ENCODE assay signal across 8 mouse cellular contexts in genomic region chr11:88048961-88049670, GRCm38 (mm10). TPM values are rescaled to one million over a fixed set of nuclear protein-coding genes. Genes with fewer than 3 reads are reported as not detected.
DNase-seq lines count a peak whose midpoint lies in the region; ATAC-seq and TF ChIP-seq lines count a peak whose summit lies in the region.

No protein-coding gene starts in this region.

- no peak for ATAC-seq in kidney, embryonic 15.5 days (replicated peaks; ENCODE audit: low FRiP score)
- no peak for ATAC-seq in forebrain, embryonic 16.5 days
- no peak for ATAC-seq in liver, embryonic 16.5 days (ENCODE audit: low read depth)
- ATAC-seq in inflammation-experienced regulatory T-cells, adult 6 months: no peak

- no peak overlapping the region for H3K27ac ChIP-seq in kidney, embryonic 15.5 days
- H3K27ac ChIP-seq in MEL (ENCODE audit: control insufficient read depth, low read depth, low read length): peak overlapping the region; percentile 91
- H3K27ac ChIP-seq in forebrain, embryonic 16.5 days (ENCODE audit: low read length): no peak overlapping the region
- H3K27ac ChIP-seq in liver, embryonic 16.5 days (ENCODE audit: low read length): peak overlapping the region; percentile 99

- TF ChIP-seq CTCF in MEL (IDR thresholded peaks at IDR 0.05 in 2 of 3, conservative IDR thresholded peaks at IDR 0.05 in 1 of 3; ENCODE audit: control insufficient read depth in 1 of 3, insufficient read depth in 1 of 3, low read depth in 2 of 3, low read length in 3 of 3, poor library complexity in 1 of 3, severe bottlenecking in 1 of 3): no peak

- H3K9ac ChIP-seq in kidney, embryonic 15.5 days: peak overlapping the region; percentile 100
- H3K9ac ChIP-seq in MEL (ENCODE audit: control insufficient read depth, low read depth, low read length, poor library complexity, severe bottlenecking): peak overlapping the region; percentile 97
- H3K9ac ChIP-seq in forebrain, embryonic 16.5 days (replicated peaks; ENCODE audit: low read depth, low read length): peak overlapping the region; percentile 91; the same call in 1 of the 2 replicates
- peak overlapping the region; percentile 100 for H3K9ac ChIP-seq in liver, embryonic 16.5 days (ENCODE audit: low read depth, low read length)

- TF ChIP-seq POLR2A in MEL (IDR thresholded peaks at IDR 0.05; ENCODE audit: control insufficient read depth in 1 of 2, insufficient read depth in 1 of 2, low read depth in 1 of 2, low read length in 2 of 2, poor library complexity in 1 of 2): peak in 1 of 2 experiments; percentile 44; a peak in 2 of 4 replicates

- peak overlapping the region; percentile 99 for H3K4me3 ChIP-seq in kidney, embryonic 15.5 days (replicated peaks)
- peak overlapping the region; percentile 76 to 84 for H3K4me3 ChIP-seq in MEL (ENCODE audit: control insufficient read depth in 1 of 2, insufficient read depth in 1 of 2, low read depth in 2 of 2, low read length in 2 of 2)
- peak overlapping the region; percentile 98 for H3K4me3 ChIP-seq in forebrain, embryonic 16.5 days (replicated peaks; ENCODE audit: low read length)
- H3K4me3 ChIP-seq in liver, embryonic 16.5 days (ENCODE audit: low read depth, low read length): peak overlapping the region; percentile 100

- peak overlapping the region; percentile 63 for H3K4me2 ChIP-seq in kidney, embryonic 15.5 days
- H3K4me2 ChIP-seq in forebrain, embryonic 16.5 days (ENCODE audit: low read length): peak overlapping the region; percentile 80
- H3K4me2 ChIP-seq in liver, embryonic 16.5 days (ENCODE audit: low read depth, low read length): peak overlapping the region; percentile 73

- no peak for TF ChIP-seq RAD21 in MEL (IDR thresholded peaks at IDR 0.05; ENCODE audit: low read depth, low read length)

- no peaks in the 10 kb centered on the region for H3K9me3 ChIP-seq in kidney, embryonic 15.5 days (replicated peaks)
- H3K9me3 ChIP-seq in MEL (replicated peaks; ENCODE audit: insufficient read depth, low read length): no peaks in the 10 kb centered on the region
- no peaks in the 10 kb centered on the region for H3K9me3 ChIP-seq in forebrain, embryonic 16.5 days (ENCODE audit: control insufficient read depth, low read length)
- H3K9me3 ChIP-seq in liver, embryonic 16.5 days (replicated peaks; ENCODE audit: control insufficient read depth, low read length): no peaks in the 10 kb centered on the region

- 20% methylated on average over 26 of the region's 26 CpGs for WGBS in kidney, embryonic 15.5 days
- 20% methylated on average over 26 of the region's 26 CpGs for WGBS in forebrain, embryonic 16.5 days
- 11% methylated on average over 26 of the region's 26 CpGs for WGBS in liver, embryonic 16.5 days (ENCODE audit: insufficient replicate concordance)

- peaks cover 33% of the 10 kb centered on the region for H3K79me2 ChIP-seq in MEL (ENCODE audit: control insufficient read depth, insufficient read depth, low read length, poor library complexity)

- H3K27me3 ChIP-seq in kidney, embryonic 15.5 days: no peaks in the 10 kb centered on the region
- no peaks in the 10 kb centered on the region for H3K27me3 ChIP-seq in MEL (ENCODE audit: control insufficient read depth in 1 of 2, insufficient read depth in 2 of 2, low read length in 2 of 2)
- H3K27me3 ChIP-seq in forebrain, embryonic 16.5 days (replicated peaks; ENCODE audit: control insufficient read depth, insufficient read depth, low read length): no peaks in the 10 kb centered on the region
- no peaks in the 10 kb centered on the region for H3K27me3 ChIP-seq in liver, embryonic 16.5 days (ENCODE audit: control insufficient read depth, insufficient read depth, low read depth, low read length)

- peaks cover 36% of the 10 kb centered on the region for H3K4me1 ChIP-seq in kidney, embryonic 15.5 days
- H3K4me1 ChIP-seq in MEL (ENCODE audit: control insufficient read depth in 1 of 2, insufficient read depth in 2 of 2, low read length in 2 of 2): peaks cover 5 to 16% of the 10 kb centered on the region in 2 experiments
- peaks cover 28% of the 10 kb centered on the region for H3K4me1 ChIP-seq in forebrain, embryonic 16.5 days (replicated peaks; ENCODE audit: control insufficient read depth, insufficient read depth, low read length)
- peaks cover 24% of the 10 kb centered on the region for H3K4me1 ChIP-seq in liver, embryonic 16.5 days (ENCODE audit: control insufficient read depth, low read depth, low read length)

- TF ChIP-seq EP300 in MEL (IDR thresholded peaks at IDR 0.05; ENCODE audit: low read depth in 1 of 2, low read length in 2 of 2): no peak

- DNase-seq in kidney, postnatal 36 days: no peak
- DNase-seq in MEL (ENCODE audit: low read depth, low spot score): peak; percentile 81
- DNase-seq in urinary bladder, postnatal 4 days (ENCODE audit: low spot score in 2 of 2): no peak
- DNase-seq in embryo, embryonic 10.5 days (ENCODE audit: low spot score): no peak

- H3K36me3 ChIP-seq in kidney, embryonic 15.5 days: peaks cover 38% of the 10 kb centered on the region
- peaks cover 34 to 39% of the 10 kb centered on the region in 2 experiments for H3K36me3 ChIP-seq in MEL (ENCODE audit: control insufficient read depth in 1 of 2, insufficient read depth in 2 of 2, low read length in 2 of 2)
- peaks cover 10% of the 10 kb centered on the region for H3K36me3 ChIP-seq in forebrain, embryonic 16.5 days (ENCODE audit: control insufficient read depth, insufficient read depth)
- H3K36me3 ChIP-seq in liver, embryonic 16.5 days (ENCODE audit: control insufficient read depth, insufficient read depth): peaks cover 27% of the 10 kb centered on the region

TF ChIP-seq in MEL, 35 proteins besides CTCF, POLR2A, EP300 and RAD21:
- no peak for TF ChIP-seq NRF1 (IDR thresholded peaks at IDR 0.05; ENCODE audit: insufficient read depth, low read depth, low read length, poor library complexity, severe bottlenecking)
- peak; percentile 93 for TF ChIP-seq SIN3A (IDR thresholded peaks at IDR 0.05; ENCODE audit: low read length)
- peak; percentile 85 for TF ChIP-seq MAX (IDR thresholded peaks at IDR 0.05; ENCODE audit: low read length)
- TF ChIP-seq MXI1 (IDR thresholded peaks at IDR 0.05; ENCODE audit: low read depth, low read length): peak; percentile 94
- TF ChIP-seq JUND (IDR thresholded peaks at IDR 0.05; ENCODE audit: low read depth, low read length): no peak
- peak; percentile 64; the same call in 1 of the 2 replicates for TF ChIP-seq ETS1 (IDR thresholded peaks at IDR 0.05; ENCODE audit: low read depth, low read length)
- TF ChIP-seq USF2 (IDR thresholded peaks at IDR 0.05; ENCODE audit: borderline replicate concordance in 1 of 2, insufficient read depth in 1 of 2, low read depth in 1 of 2, low read length in 2 of 2): no peak
- TF ChIP-seq ZMIZ1 (IDR thresholded peaks at IDR 0.05; ENCODE audit: low read depth, low read length): peak; percentile 66; the same call in 1 of the 2 replicates
- TF ChIP-seq POLR2AphosphoS2 (IDR thresholded peaks at IDR 0.05; ENCODE audit: low read length): peak; percentile 31; the same call in 1 of the 2 replicates
- TF ChIP-seq HCFC1 (IDR thresholded peaks at IDR 0.05; ENCODE audit: low read depth, low read length): peak; percentile 51; the same call in 1 of the 2 replicates
- 0 out of 2 replicates have a peak, but pooled peaks have one; percentile 7 for TF ChIP-seq TBP (IDR thresholded peaks at IDR 0.05; ENCODE audit: low read depth, low read length)
- 0 out of 2 replicates have a peak, but pooled peaks have one; percentile 49 for TF ChIP-seq MYC (IDR thresholded peaks at IDR 0.05; ENCODE audit: low read depth, low read length)

RNA-seq across cellular contexts. Expression of gene Srsf1, which starts 1.9 kb away (rescaled TPM):
- 320 and 328 TPM in 2 replicates for polyA plus RNA-seq in kidney, embryonic 15.5 days (2015; fragmentation: Nextera tagmentation; extraction: Ambion mirVana)
- 586 and 596 TPM in 2 replicates for total RNA-seq in MEL (2012; rRNA removed)
- polyA plus RNA-seq in MEL (2012; ENCODE audit: insufficient read depth in 1 of 2, insufficient read length in 2 of 2, low read depth in 1 of 2, low replicate concordance in 2 of 2, missing spikeins in 1 of 2): 100 to 1,000 TPM; 421 to 431 TPM
- 290 and 334 TPM in 2 replicates for polyA plus RNA-seq in forebrain, embryonic 16.5 days (2015; fragmentation: Nextera tagmentation; extraction: Ambion mirVana)
- 101 and 102 TPM in 2 replicates for polyA plus RNA-seq in liver, embryonic 16.5 days (2015; fragmentation: Nextera tagmentation; extraction: Ambion mirVana)
- polyA plus RNA-seq in inflammation-experienced regulatory T-cells, adult 6 months (2017; shearing (Covaris generic)): 10 to 100 TPM; 40.8 to 52.4 (median 50.5) TPM

RNA-seq across cellular contexts. Expression of gene Vezf1, which starts 19.0 kb away (rescaled TPM):
- polyA plus RNA-seq in kidney, embryonic 15.5 days (2015; fragmentation: Nextera tagmentation; extraction: Ambion mirVana): 42.5 and 42.8 TPM in 2 replicates
- total RNA-seq in MEL (2012; rRNA removed): 8.0 and 9.5 TPM in 2 replicates
- 10 to 100 TPM in 1 of 2 experiments, not detected in 1; 20.8 TPM for polyA plus RNA-seq in MEL (2012; ENCODE audit: insufficient read depth in 1 of 2, insufficient read length in 2 of 2, low read depth in 1 of 2, low replicate concordance in 2 of 2, missing spikeins in 1 of 2)
- polyA plus RNA-seq in forebrain, embryonic 16.5 days (2015; fragmentation: Nextera tagmentation; extraction: Ambion mirVana): 59.7 and 68.1 TPM in 2 replicates
- polyA plus RNA-seq in liver, embryonic 16.5 days (2015; fragmentation: Nextera tagmentation; extraction: Ambion mirVana): 7.3 and 7.7 TPM in 2 replicates
- polyA plus RNA-seq in inflammation-experienced regulatory T-cells, adult 6 months (2017; shearing (Covaris generic)): 10 to 100 TPM; 19.3 to 25.6 (median 21.5) TPM

RNA-seq across cellular contexts. Expression of gene Cuedc1, which starts 48.7 kb away (rescaled TPM):
- polyA plus RNA-seq in kidney, embryonic 15.5 days (2015; fragmentation: Nextera tagmentation; extraction: Ambion mirVana): 18.8 and 23.4 TPM in 2 replicates
- 1.0 and 1.1 TPM in 2 replicates for total RNA-seq in MEL (2012; rRNA removed)
- polyA plus RNA-seq in MEL (2012; ENCODE audit: insufficient read depth in 1 of 2, insufficient read length in 2 of 2, low read depth in 1 of 2, low replicate concordance in 2 of 2, missing spikeins in 1 of 2): 1 to 10 TPM in 1 of 2 experiments, not detected in 1; 4.8 TPM
- 36.0 and 40.3 TPM in 2 replicates for polyA plus RNA-seq in forebrain, embryonic 16.5 days (2015; fragmentation: Nextera tagmentation; extraction: Ambion mirVana)
- polyA plus RNA-seq in liver, embryonic 16.5 days (2015; fragmentation: Nextera tagmentation; extraction: Ambion mirVana): 0.33 and 0.57 TPM in 2 replicates
- 1 to 10 TPM; 2.0 to 6.4 (median 5.2) TPM for polyA plus RNA-seq in inflammation-experienced regulatory T-cells, adult 6 months (2017; shearing (Covaris generic))

Comparison
In these comparisons a context has a peak if more than half of its experiments do, and no peak if none do; other contexts are left out.
1. H3K27ac ChIP-seq: peak in MEL (single experiment) and liver, embryonic 16.5 days (single experiment); none in kidney, embryonic 15.5 days (single experiment) and forebrain, embryonic 16.5 days (single experiment).
2. Peak in every context shown above with its lines, with median percentiles within 50 percentile points of each other: H3K4me2 ChIP-seq, H3K4me3 ChIP-seq and H3K9ac ChIP-seq.